Mouse (Mus musculus) ES-E14 (cell line): ENCODE measurements at regions not wholly inside any gene's neighbourhood (a gene's known extent, or its start where the extent isn't known, plus 50 kb on each side); places are given as distances from the start of the nearest gene placed in this dataset.

Experiments used
- DNase-seq: peaks from one replicate; pipeline ENCODE4 v3.0.0-alpha.2; 2013; ENCODE audit warnings: low read depth, low spot score
- H3K27ac ChIP-seq: 2 replicates; pipeline ENCODE4 v1.5.1; 2012; ENCODE audit warnings: low read depth, mild to moderate bottlenecking, low read length, moderate library complexity, mixed read lengths; ENCODE audit not compliant: poor library complexity, insufficient read depth, severe bottlenecking
- H3K36me3 ChIP-seq: 2 replicates; pipeline ENCODE4 v1.6.1; 2012; ENCODE audit warnings: mild to moderate bottlenecking, low read length, moderate library complexity, mixed read lengths; ENCODE audit not compliant: control insufficient read depth, poor library complexity, insufficient read depth, severe bottlenecking
- H3K4me1 ChIP-seq, 2 experiments: fragments of 150-350 bp in 1 of 2; sonication (generic) in 1 of 2; 2 replicates each; pipeline ENCODE4 v1.6.1; 2012; ENCODE audit warnings: low read length in 2 of 2, mild to moderate bottlenecking in 1 of 2, mixed read lengths in 1 of 2; ENCODE audit not compliant: control insufficient read depth in 2 of 2, insufficient read depth in 2 of 2, poor library complexity in 1 of 2
- H3K4me3 ChIP-seq, 2 experiments: fragments of 150-350 bp in 1 of 2; sonication (generic) in 1 of 2; 2 replicates each; pipeline ENCODE4 v1.5.1; 2012; ENCODE audit warnings: low read length in 2 of 2, low read depth in 1 of 2, mild to moderate bottlenecking in 1 of 2, mixed read lengths in 1 of 2; ENCODE audit not compliant: insufficient read depth in 1 of 2, poor library complexity in 1 of 2, severe bottlenecking in 1 of 2
- H3K9ac ChIP-seq: 2 replicates; pipeline ENCODE4 v1.6.1; 2012; ENCODE audit warnings: low read depth, mild to moderate bottlenecking, low read length, mixed read lengths; ENCODE audit not compliant: poor library complexity, insufficient read depth, severe bottlenecking
- H3K9me3 ChIP-seq: fragments of 150-350 bp; sonication (generic); 2 replicates; pipeline ENCODE4 v1.6.1; 2012; ENCODE audit warnings: low read depth, mild to moderate bottlenecking, low read length; ENCODE audit not compliant: control insufficient read depth, insufficient read depth
- CHD2 ChIP-seq: IDR thresholded peaks from 2 replicates; pipeline ENCODE4 v1.6.1; 2014; ENCODE audit warnings: mild to moderate bottlenecking, low read depth, low read length, inconsistent platforms
- HCFC1 ChIP-seq: IDR thresholded peaks from 2 replicates; pipeline ENCODE4 v1.6.1; 2012; ENCODE audit warnings: low read length, inconsistent platforms, borderline replicate concordance; ENCODE audit not compliant: insufficient read depth
- MAFK ChIP-seq: IDR thresholded peaks from 2 replicates; pipeline ENCODE4 v1.6.1; 2014; ENCODE audit warnings: mild to moderate bottlenecking, low read depth, low read length, inconsistent platforms; ENCODE audit not compliant: insufficient read depth
- ZC3H11A ChIP-seq: IDR thresholded peaks from 2 replicates; pipeline ENCODE4 v1.6.1; 2012; ENCODE audit warnings: low read depth, mild to moderate bottlenecking, inconsistent platforms, low read length, borderline replicate concordance
- ZNF384 ChIP-seq: IDR thresholded peaks from 2 replicates; pipeline ENCODE4 v1.6.1; 2012; ENCODE audit warnings: low read depth, low read length, inconsistent platforms
- in situ Hi-C, 2 experiments: fragments of 600-800 bp; cut with MboI; formaldehyde crosslinking; loops; one replicate each; pipeline ENCODE4 v1.15.1; 2025; ENCODE audit warnings: low sequenced_read_pairs in 2 of 2, inconsistent platforms in 1 of 2; ENCODE audit not compliant: unreplicated experiment in 2 of 2

GRCm38 (mm10) chr1:7454931-7455330 lies 2647.2 kb downstream of the Gm37988 start:
- H3K9me3 ChIP-seq, result no peaks in the 10 kb centered on the region
- H3K27ac ChIP-seq, result no peak overlapping the region
- no peaks in the 10 kb centered on the region; a peak in 1 of 4 replicates for H3K4me1 ChIP-seq
- in situ Hi-C loops, result no loop called here
- H3K9ac ChIP-seq, result no peak overlapping the region
- TF ChIP-seq ZNF384 (no peak), CHD2 (no peak), MAFK (no peak), HCFC1 (no peak), ZC3H11A (no peak)
- DNase-seq, result no peak
- no peaks in the 10 kb centered on the region for H3K36me3 ChIP-seq
- no peak overlapping the region for H3K4me3 ChIP-seq

- TF ChIP-seq CHD2 (no peak), MAFK (no peak), HCFC1 (no peak), ZC3H11A (no peak), ZNF384 (no peak)
- DNase-seq, result no peak
- Histone ChIP-seq H3K4me3 (no peak overlapping the region), H3K36me3 (no peaks in the 10 kb centered on the region), H3K4me1 (no peaks in the 10 kb centered on the region), H3K9me3 (no peaks in the 10 kb centered on the region), H3K27ac (no peak overlapping the region), H3K9ac (no peak overlapping the region)
- in situ Hi-C loops, result no loop called here
Observed at GRCm38 (mm10) chr1:7457895-7458294, 2650.2 kb downstream of the Gm37988 start.

GRCm38 (mm10) chr1:7494096-7494495 lies 2686.4 kb downstream of the Gm37988 start:
- Histone ChIP-seq H3K4me1 (no peaks in the 10 kb centered on the region), H3K9me3 (no peaks in the 10 kb centered on the region), H3K27ac (no peak overlapping the region), H3K9ac (no peak overlapping the region), H3K4me3 (no peak overlapping the region), H3K36me3 (peaks cover 2% of the 10 kb centered on the region; the same call in 1 of the 2 replicates)
- DNase-seq, result no peak
- TF ChIP-seq ZC3H11A (no peak), CHD2 (no peak), HCFC1 (no peak), ZNF384 (no peak), MAFK (no peak)
- in situ Hi-C loops, result no loop called here

- no peak for DNase-seq
- in situ Hi-C loops, result no loop called here
Observed at GRCm38 (mm10) chr1:7499042-7499441, 2691.3 kb downstream of the Gm37988 start.

More at GRCm38 (mm10) chr1:7499042-7499441, 2691.3 kb downstream of the Gm37988 start:
- no peak for TF ChIP-seq ZC3H11A
- no peak for TF ChIP-seq CHD2
- TF ChIP-seq ZNF384, result no peak
- TF ChIP-seq HCFC1, result no peak
- no peak for TF ChIP-seq MAFK
- Histone ChIP-seq H3K4me1 (peaks cover 0 to 4% of the 10 kb centered on the region in 2 experiments; a peak in 1 of 4 replicates), H3K9me3 (peaks cover 6% of the 10 kb centered on the region), H3K27ac (peak overlapping the region; percentile 60; the same call in 1 of the 2 replicates), H3K36me3 (peaks cover 3% of the 10 kb centered on the region; the same call in 1 of the 2 replicates), H3K9ac (no peak overlapping the region), H3K4me3 (no peak overlapping the region)
